ENCODE assay signal across 25 mouse cellular contexts in genomic region chr7:6044861-6045260, GRCm38 (mm10). TPM values are rescaled to one million over a fixed set of nuclear protein-coding genes. Genes with fewer than 3 reads are reported as not detected.
DNase-seq lines count a peak whose midpoint lies in the region; ATAC-seq lines count a peak whose summit lies in the region.
"Had no signal": no experiment of that assay in that cellular context is flagged by ENCODE, and none has a peak within 500 bp of the region (broad histone marks: within the 10 kb centered on the region; RNA-seq: fewer than 3 reads in every experiment).

Gene Nlrp4c, plus strand, starts transcription at chr7:6045161.

- no peaks in the 10 kb centered on the region for H3K27me3 ChIP-seq in neural tube, embryonic 15.5 days (replicated peaks)
- H3K27me3 ChIP-seq: embryonic facial prominence, embryonic 13.5 days; embryonic facial prominence, embryonic 15.5 days; forebrain, embryonic 12.5 days had no signal

- H3K9ac ChIP-seq in neural tube, embryonic 15.5 days (replicated peaks) = no peak within 1 kb of the TSS
- H3K9ac ChIP-seq: embryonic facial prominence, embryonic 13.5 days; embryonic facial prominence, embryonic 15.5 days; forebrain, embryonic 12.5 days had no signal

- no peak within 1 kb of the TSS for H3K4me2 ChIP-seq in neural tube, embryonic 15.5 days
- H3K4me2 ChIP-seq: embryonic facial prominence, embryonic 13.5 days; embryonic facial prominence, embryonic 15.5 days; forebrain, embryonic 12.5 days had no signal

- no peaks in the 10 kb centered on the region for H3K4me1 ChIP-seq in neural tube, embryonic 15.5 days
- H3K4me1 ChIP-seq: embryonic facial prominence, embryonic 13.5 days; embryonic facial prominence, embryonic 15.5 days; forebrain, embryonic 10.5 days; forebrain, embryonic 12.5 days had no signal

- no peak within 1 kb of the TSS for H3K27ac ChIP-seq in neural tube, embryonic 15.5 days (replicated peaks)
- H3K27ac ChIP-seq: embryonic facial prominence, embryonic 13.5 days; embryonic facial prominence, embryonic 15.5 days; forebrain, embryonic 10.5 days; forebrain, embryonic 12.5 days had no signal

- peaks cover 13% of the 10 kb centered on the region; the same call in 1 of the 2 replicates for H3K9me3 ChIP-seq in neural tube, embryonic 15.5 days (replicated peaks)
- H3K9me3 ChIP-seq: embryonic facial prominence, embryonic 15.5 days had no signal

- no peak for ATAC-seq in neural tube, embryonic 15.5 days (ENCODE audit: low FRiP score)
- ATAC-seq: activated CD4-positive, CD25-positive, alpha-beta regulatory T cell, adult 4 months; forebrain, embryonic 14.5 days; forebrain, embryonic 16.5 days had no signal

- peak; percentile 26 for DNase-seq in 3T3-L1 (ENCODE audit: low read depth, low spot score)
- DNase-seq in 416B (ENCODE audit: low read depth) = peak; percentile 1
- peak; percentile 14 for DNase-seq in R1 (ENCODE audit: low read depth, low spot score)
- no peak for DNase-seq in retina, embryonic 14.5 days (ENCODE audit: low spot score)
- DNase-seq in cerebellum, adult 18-20 months = no peak
- DNase-seq: adrenal gland, adult 8-10 months; adrenal gland, postnatal 14 days; adrenal gland, postnatal 36 days; cerebellum, adult 11-12 months; cerebellum, adult 8-10 months; cerebellum, adult 9-11 months; cerebellum, postnatal 14 days; cerebellum, postnatal 36 days; embryo, embryonic 11 days had no signal

- 92% methylated on average over 11 of the region's 11 CpGs for whole genome bisulfite sequencing in neural tube, embryonic 15.5 days

- H3K4me3 ChIP-seq in neural tube, embryonic 15.5 days (replicated peaks) = no peak within 1 kb of the TSS
- H3K4me3 ChIP-seq: embryonic facial prominence, embryonic 13.5 days; embryonic facial prominence, embryonic 15.5 days; erythroblast, embryonic 14.5 days; forebrain, embryonic 10.5 days; forebrain, embryonic 12.5 days had no signal

- no peaks in the 10 kb centered on the region for H3K36me3 ChIP-seq in neural tube, embryonic 15.5 days
- H3K36me3 ChIP-seq: embryonic facial prominence, embryonic 13.5 days; embryonic facial prominence, embryonic 15.5 days; forebrain, embryonic 10.5 days; forebrain, embryonic 12.5 days had no signal

RNA-seq across cellular contexts. Expression of gene Nlrp4c, which starts in this region (rescaled TPM):
- polyA plus RNA-seq in neural tube, embryonic 15.5 days (2015; fragmentation: Nextera tagmentation; extraction: Ambion mirVana) = not detected in 2 replicates
- polyA plus RNA-seq: activated CD4-positive, CD25-positive, alpha-beta regulatory T cell, adult 4 months; embryonic facial prominence, embryonic 11.5 days; embryonic facial prominence, embryonic 13.5 days; embryonic facial prominence, embryonic 15.5 days; erythroblast, embryonic 14.5 days; forebrain, embryonic 10.5 days; forebrain, embryonic 12.5 days; forebrain, embryonic 14.5 days; forebrain, embryonic 16.5 days; frontal cortex, adult 2 months had no signal

Comparison
In these comparisons a context has a peak if more than half of its experiments do, and no peak if none do; other contexts are left out.
1. DNase-seq: peak in 3T3-L1 (single experiment), 416B (single experiment) and R1 (single experiment); none in retina, embryonic 14.5 days (single experiment) and cerebellum, adult 18-20 months (0 of 2).